Mouse (Mus musculus): ENCODE measurements at regions not wholly inside any gene's neighbourhood (a gene's known extent, or its start where the extent isn't known, plus 50 kb on each side); places are given as distances from the start of the nearest gene placed in this dataset.

DNA sequence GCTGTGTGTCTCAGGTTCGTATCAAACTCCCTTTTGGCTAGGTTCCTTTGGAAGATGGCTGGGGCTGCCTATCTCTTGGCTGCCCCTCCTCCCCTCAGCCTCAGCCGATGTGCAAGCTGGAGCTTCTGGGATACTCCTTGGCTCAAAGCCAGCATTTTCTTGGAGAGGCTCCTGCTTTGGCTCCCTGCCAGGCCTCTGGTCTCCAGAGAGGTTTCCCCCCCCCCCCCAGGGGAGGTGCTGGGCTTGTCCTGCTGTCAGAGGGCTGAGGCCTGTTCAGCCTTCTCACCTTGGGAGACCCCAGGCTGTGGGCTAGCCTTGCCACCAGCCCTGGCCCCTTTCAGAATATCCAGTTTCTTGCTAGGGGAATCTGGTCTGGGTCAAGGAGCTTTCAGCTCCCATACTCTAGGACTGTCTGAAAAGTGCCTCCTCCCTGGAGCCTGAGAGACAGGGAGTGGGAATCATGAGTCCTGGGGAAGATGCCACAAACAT lies 54.1 kb upstream of the Polg start:
- Histone ChIP-seq H3K4me3 (ENCODE audit: control insufficient read depth in 1 of 2, insufficient read depth in 1 of 2, low read depth in 2 of 2, low read length in 2 of 2) (no peak overlapping the region), H3K79me2 (ENCODE audit: control insufficient read depth, insufficient read depth, low read length, poor library complexity) (no peaks in the 10 kb centered on the region), H3K36me3 (ENCODE audit: control insufficient read depth in 1 of 2, insufficient read depth in 2 of 2, low read length in 2 of 2) (no peaks in the 10 kb centered on the region), H3K9ac (ENCODE audit: control insufficient read depth, low read depth, low read length, poor library complexity, severe bottlenecking) (no peak overlapping the region), H3K9me3 (replicated peaks; ENCODE audit: insufficient read depth, low read length) (no peaks in the 10 kb centered on the region), H3K27me3 (ENCODE audit: control insufficient read depth in 1 of 2, insufficient read depth in 2 of 2, low read length in 2 of 2) (no peaks in the 10 kb centered on the region), H3K27ac (ENCODE audit: control insufficient read depth, low read depth, low read length) (no peak overlapping the region), H3K4me1 (ENCODE audit: control insufficient read depth in 1 of 2, insufficient read depth in 2 of 2, low read length in 2 of 2) (peaks cover 0 to 10% of the 10 kb centered on the region in 2 experiments; a peak in 2 of 4 replicates)
- peak; percentile 40 for DNase-seq (ENCODE audit: low read depth, low spot score)
- TF ChIP-seq MAZ (IDR thresholded peaks at IDR 0.05; ENCODE audit: low read depth, low read length) (no peak), MYB (IDR thresholded peaks at IDR 0.05; ENCODE audit: low read depth, low read length) (no peak), POLR2A (IDR thresholded peaks at IDR 0.05; ENCODE audit: control insufficient read depth in 1 of 2, insufficient read depth in 1 of 2, low read depth in 1 of 2, low read length in 2 of 2, poor library complexity in 1 of 2) (no peak), JUND (IDR thresholded peaks at IDR 0.05; ENCODE audit: low read depth, low read length) (no peak), GATA1 (IDR thresholded peaks at IDR 0.05; ENCODE audit: low read depth, low read length) (no peak), RAD21 (IDR thresholded peaks at IDR 0.05; ENCODE audit: low read depth, low read length) (no peak), USF1 (IDR thresholded peaks at IDR 0.05; ENCODE audit: low read depth, low read length) (no peak), CHD2 (IDR thresholded peaks at IDR 0.05; ENCODE audit: low read length) (no peak), CTCF (IDR thresholded peaks at IDR 0.05 in 2 of 3, conservative IDR thresholded peaks at IDR 0.05 in 1 of 3; ENCODE audit: control insufficient read depth in 1 of 3, insufficient read depth in 1 of 3, low read depth in 2 of 3, low read length in 3 of 3, poor library complexity in 1 of 3, severe bottlenecking in 1 of 3) (no peak), ZNF384 (IDR thresholded peaks at IDR 0.05; ENCODE audit: low read depth, low read length) (no peak), ZMIZ1 (IDR thresholded peaks at IDR 0.05; ENCODE audit: low read depth, low read length) (no peak), NELFE (IDR thresholded peaks at IDR 0.05; ENCODE audit: low read depth, low read length) (no peak), E2F4 (IDR thresholded peaks at IDR 0.05; ENCODE audit: borderline replicate concordance, low read depth, low read length) (no peak), UBTF (IDR thresholded peaks at IDR 0.05; ENCODE audit: borderline replicate concordance, insufficient read depth, low read depth, low read length) (no peak)

GRCm38 (mm10) chr7:79518928-79519327 lies 52.8 kb upstream of the Polg start:
- H3K27ac ChIP-seq (ENCODE audit: control insufficient read depth, low read depth, low read length): no peak overlapping the region
- DNase-seq (ENCODE audit: low read depth, low spot score): no peak

More at GRCm38 (mm10) chr7:79518928-79519327, 52.8 kb upstream of the Polg start:
- TF ChIP-seq MAFK (IDR thresholded peaks at IDR 0.05; ENCODE audit: borderline replicate concordance, low read depth, low read length) (no peak), MAZ (IDR thresholded peaks at IDR 0.05; ENCODE audit: low read depth, low read length) (no peak), RCOR1 (IDR thresholded peaks at IDR 0.05; ENCODE audit: low read depth, low read length) (no peak), ZMIZ1 (IDR thresholded peaks at IDR 0.05; ENCODE audit: low read depth, low read length) (no peak), MXI1 (IDR thresholded peaks at IDR 0.05; ENCODE audit: low read depth, low read length) (no peak), MYB (IDR thresholded peaks at IDR 0.05; ENCODE audit: low read depth, low read length) (no peak), MAX (IDR thresholded peaks at IDR 0.05; ENCODE audit: low read length) (no peak), TBP (IDR thresholded peaks at IDR 0.05; ENCODE audit: low read depth, low read length) (no peak), POLR2AphosphoS5 (IDR thresholded peaks at IDR 0.05; ENCODE audit: borderline replicate concordance, low read depth, low read length) (no peak), JUND (IDR thresholded peaks at IDR 0.05; ENCODE audit: low read depth, low read length) (no peak), BHLHE40 (IDR thresholded peaks at IDR 0.05; ENCODE audit: borderline replicate concordance, low read depth, low read length) (no peak), ZC3H11A (IDR thresholded peaks at IDR 0.05; ENCODE audit: low read depth, low read length) (no peak), HCFC1 (IDR thresholded peaks at IDR 0.05; ENCODE audit: low read depth, low read length) (no peak), TAL1 (IDR thresholded peaks at IDR 0.05; ENCODE audit: low read length) (no peak), ZNF384 (IDR thresholded peaks at IDR 0.05; ENCODE audit: low read depth, low read length) (no peak), RAD21 (IDR thresholded peaks at IDR 0.05; ENCODE audit: low read depth, low read length) (no peak), USF1 (IDR thresholded peaks at IDR 0.05; ENCODE audit: low read depth, low read length) (no peak)
- H3K9ac ChIP-seq (ENCODE audit: control insufficient read depth, low read depth, low read length, poor library complexity, severe bottlenecking): no peak overlapping the region
- H3K27me3 ChIP-seq (ENCODE audit: control insufficient read depth in 1 of 2, insufficient read depth in 2 of 2, low read length in 2 of 2): no peaks in the 10 kb centered on the region
- H3K36me3 ChIP-seq (ENCODE audit: control insufficient read depth in 1 of 2, insufficient read depth in 2 of 2, low read length in 2 of 2): no peaks in the 10 kb centered on the region
- H3K79me2 ChIP-seq (ENCODE audit: control insufficient read depth, insufficient read depth, low read length, poor library complexity): no peaks in the 10 kb centered on the region
- peaks cover 0 to 10% of the 10 kb centered on the region in 2 experiments; a peak in 2 of 4 replicates for H3K4me1 ChIP-seq (ENCODE audit: control insufficient read depth in 1 of 2, insufficient read depth in 2 of 2, low read length in 2 of 2)
- H3K4me3 ChIP-seq (ENCODE audit: control insufficient read depth in 1 of 2, insufficient read depth in 1 of 2, low read depth in 2 of 2, low read length in 2 of 2): no peak overlapping the region
- no peaks in the 10 kb centered on the region for H3K9me3 ChIP-seq (replicated peaks; ENCODE audit: insufficient read depth, low read length)

All from MEL (cell line).